Mouse (Mus musculus): ENCODE results near the gene Agbl2. TPM values are rescaled to one million over a fixed set of nuclear protein-coding genes. Genes with fewer than 3 reads are reported as not detected.

Agbl2 gene
- total and polyA plus RNA-seq, 3 experiments = 0.81 to 1.6 (median 0.86) TPM

DNA sequence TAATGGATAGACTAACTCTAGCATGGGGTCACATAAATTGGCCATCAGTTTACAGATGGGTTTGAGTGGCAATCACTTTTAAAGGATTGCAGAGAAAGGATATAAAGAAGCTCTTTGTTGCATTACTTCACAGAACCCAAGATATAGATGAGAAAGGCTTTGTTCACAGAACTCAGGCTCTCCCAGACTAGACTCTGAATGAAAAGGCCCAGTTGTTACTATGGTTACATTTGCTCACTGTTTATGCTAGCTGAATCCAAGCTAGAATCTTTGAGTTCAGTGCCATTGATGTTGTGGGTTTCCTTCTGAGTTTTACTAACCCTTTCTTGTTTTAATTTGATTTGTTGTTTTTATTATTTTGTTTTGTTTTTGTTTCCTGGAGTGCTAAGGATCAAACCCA, 81.7 kb downstream of the Agbl2 start:
- DNase-seq = no peak
- H3K79me2 ChIP-seq (replicated peaks; ENCODE audit: control insufficient read depth, insufficient read depth, low read length) = no peaks in the 10 kb centered on the region
- no peak overlapping the region for H3K4me3 ChIP-seq
- H3K9ac ChIP-seq (ENCODE audit: low read depth, low read length) = no peak overlapping the region
- peaks cover 1% of the 10 kb centered on the region; the same call in 1 of the 2 replicates for H3K4me1 ChIP-seq (ENCODE audit: control insufficient read depth, insufficient read depth, low read length)
- H3K27ac ChIP-seq = no peak overlapping the region
- H3K27me3 ChIP-seq (ENCODE audit: control insufficient read depth, insufficient read depth, low read length) = no peaks in the 10 kb centered on the region
- intact Hi-C loops (cut with DNase I) = no loop called here
- TF ChIP-seq CTCF (IDR thresholded peaks at IDR 0.05) (no peak), POLR2A (IDR thresholded peaks at IDR 0.05; ENCODE audit: insufficient read depth, low read depth, low read length) (no peak), EP300 (IDR thresholded peaks at IDR 0.05; ENCODE audit: insufficient read depth, low read depth, low read length) (no peak)
- H3K36me3 ChIP-seq (ENCODE audit: control insufficient read depth, insufficient read depth, low read length) = peaks cover 12% of the 10 kb centered on the region

DNA sequence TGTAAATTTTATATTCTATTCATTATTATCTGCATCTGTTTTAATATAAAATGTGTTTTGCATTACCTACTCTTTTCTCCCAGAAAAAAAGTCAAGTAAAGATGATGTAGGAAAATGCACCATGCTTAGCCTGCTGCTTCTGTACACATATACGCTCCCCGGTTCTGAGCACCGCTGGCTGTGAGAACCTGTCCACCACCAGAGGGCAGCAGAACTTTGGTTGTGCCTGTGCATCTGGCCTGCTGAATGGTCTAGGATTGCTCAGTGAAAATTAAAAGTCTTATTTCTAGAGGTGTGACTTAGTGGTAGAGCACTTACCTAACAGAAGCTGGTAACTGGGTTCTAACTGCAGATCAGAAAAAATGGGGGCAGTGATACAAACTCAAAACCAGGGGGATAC, 84.0 kb downstream of the Agbl2 start:
- Histone ChIP-seq H3K79me2 (replicated peaks; ENCODE audit: control insufficient read depth, insufficient read depth, low read length) (no peaks in the 10 kb centered on the region), H3K4me3 (no peak overlapping the region), H3K9ac (ENCODE audit: low read depth, low read length) (no peak overlapping the region), H3K36me3 (ENCODE audit: control insufficient read depth, insufficient read depth, low read length) (peaks cover 14% of the 10 kb centered on the region), H3K4me1 (ENCODE audit: control insufficient read depth, insufficient read depth, low read length) (peaks cover 8% of the 10 kb centered on the region), H3K27ac (no peak overlapping the region), H3K27me3 (ENCODE audit: control insufficient read depth, insufficient read depth, low read length) (no peaks in the 10 kb centered on the region)
- WGBS = 11% methylated on average over 3 of the region's 3 CpGs
- peak; percentile 77 to 82 for DNase-seq
- TF ChIP-seq EP300 (IDR thresholded peaks at IDR 0.05; ENCODE audit: insufficient read depth, low read depth, low read length) (peak; percentile 84), CTCF (IDR thresholded peaks at IDR 0.05) (peak; percentile 98; the same call in 1 of the 2 replicates), POLR2A (IDR thresholded peaks at IDR 0.05; ENCODE audit: insufficient read depth, low read depth, low read length) (no peak)
- intact Hi-C loops (cut with DNase I) = loop anchor here (1.0 to 5.0 kb wide), 3 partner anchors 36 to 235 kb away; partner anchors contain the start of genes Kbtbd4 and Ndufs3

DNA sequence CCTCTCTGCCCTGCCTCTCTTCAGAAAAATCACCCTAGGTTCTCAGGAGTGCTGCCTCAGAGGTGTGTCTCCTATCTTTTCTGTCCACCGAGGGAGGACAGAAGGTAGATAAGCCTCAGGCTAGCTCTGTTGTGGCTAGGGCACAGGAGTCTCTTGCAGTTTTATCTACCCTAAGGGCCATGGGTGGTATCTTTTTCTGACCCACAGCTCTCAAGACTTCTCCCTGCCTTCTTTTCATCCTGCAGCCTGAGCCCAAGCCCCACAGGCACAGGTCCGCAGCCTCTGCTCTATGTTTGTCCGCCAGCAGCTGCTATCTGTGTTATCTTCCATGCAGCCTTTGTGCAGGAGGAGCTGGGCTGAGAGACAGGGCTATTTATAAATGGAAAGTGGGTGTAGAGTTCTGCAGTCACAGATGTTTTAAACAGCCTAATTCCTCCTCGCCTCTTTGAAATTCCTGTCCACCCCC, 87.6 kb downstream of the Agbl2 start:
- H3K27ac ChIP-seq = peak overlapping the region; percentile 66
- 5% methylated on average over 4 of the region's 4 CpGs for WGBS
- peaks cover 14% of the 10 kb centered on the region for H3K36me3 ChIP-seq (ENCODE audit: control insufficient read depth, insufficient read depth, low read length)
- H3K4me3 ChIP-seq = no peak overlapping the region
- intact Hi-C loops (cut with DNase I) = no loop called here
- H3K9ac ChIP-seq (ENCODE audit: low read depth, low read length) = peak overlapping the region; percentile 46
- H3K79me2 ChIP-seq (replicated peaks; ENCODE audit: control insufficient read depth, insufficient read depth, low read length) = no peaks in the 10 kb centered on the region
- H3K27me3 ChIP-seq (ENCODE audit: control insufficient read depth, insufficient read depth, low read length) = no peaks in the 10 kb centered on the region
- TF ChIP-seq CTCF (IDR thresholded peaks at IDR 0.05) (no peak), EP300 (IDR thresholded peaks at IDR 0.05; ENCODE audit: insufficient read depth, low read depth, low read length) (no peak), POLR2A (IDR thresholded peaks at IDR 0.05; ENCODE audit: insufficient read depth, low read depth, low read length) (peak; percentile 43; the same call in 1 of the 2 replicates)
- peaks cover 11% of the 10 kb centered on the region for H3K4me1 ChIP-seq (ENCODE audit: control insufficient read depth, insufficient read depth, low read length)
- peak; percentile 35 to 56 for DNase-seq

DNA sequence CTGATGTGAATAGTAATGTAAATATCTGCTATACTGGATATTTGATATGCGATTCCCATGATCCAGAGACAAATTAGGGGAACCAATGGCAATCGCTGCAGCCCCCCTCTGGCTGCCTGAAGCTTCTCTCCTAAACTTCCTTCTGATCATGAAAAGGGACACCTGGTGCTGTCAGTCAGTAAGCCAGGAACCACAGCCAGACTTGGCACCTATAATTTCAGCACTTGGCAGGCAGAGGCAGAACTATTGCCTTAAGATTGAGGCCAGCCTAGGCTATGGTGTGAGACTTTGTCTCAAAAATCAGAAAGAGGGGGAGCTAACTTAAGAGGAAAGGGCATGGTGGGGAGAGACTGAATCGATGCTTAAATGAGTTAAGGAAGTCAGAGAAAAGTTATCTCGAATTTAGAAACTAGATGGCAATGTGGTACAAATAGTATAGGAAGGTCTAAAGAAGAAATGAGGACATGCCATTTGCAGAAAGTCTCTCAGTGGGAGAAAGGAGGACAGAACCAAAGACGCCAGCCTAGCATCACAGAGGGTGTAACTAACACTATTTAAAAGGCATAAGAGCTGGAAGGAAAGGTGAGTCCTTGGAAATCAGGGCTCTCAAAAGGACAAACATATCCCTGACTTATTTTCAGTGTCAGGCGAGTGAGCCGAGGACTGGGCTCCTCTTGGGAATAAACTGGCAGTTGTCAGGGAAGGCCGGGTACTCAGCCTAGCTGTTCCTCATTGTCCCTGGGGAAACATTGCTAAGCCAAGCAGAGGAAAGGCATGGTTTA, 88.8 kb downstream of the Agbl2 start:
- 30% methylated on average over 8 of the region's 8 CpGs for WGBS
- intact Hi-C loops (cut with DNase I) = no loop called here
- Histone ChIP-seq H3K79me2 (replicated peaks; ENCODE audit: control insufficient read depth, insufficient read depth, low read length) (no peaks in the 10 kb centered on the region), H3K36me3 (ENCODE audit: control insufficient read depth, insufficient read depth, low read length) (peaks cover 14% of the 10 kb centered on the region), H3K9ac (ENCODE audit: low read depth, low read length) (no peak overlapping the region), H3K27me3 (ENCODE audit: control insufficient read depth, insufficient read depth, low read length) (no peaks in the 10 kb centered on the region), H3K4me1 (ENCODE audit: control insufficient read depth, insufficient read depth, low read length) (peaks cover 11% of the 10 kb centered on the region), H3K4me3 (no peak overlapping the region), H3K27ac (no peak overlapping the region; the same call in 1 of the 2 replicates)
- peak in 1 of 2 experiments; percentile 25 for DNase-seq
- no peak for TF ChIP-seq POLR2A (IDR thresholded peaks at IDR 0.05; ENCODE audit: insufficient read depth, low read depth, low read length)
- TF ChIP-seq EP300 (IDR thresholded peaks at IDR 0.05; ENCODE audit: insufficient read depth, low read depth, low read length) = no peak
- no peak for TF ChIP-seq CTCF (IDR thresholded peaks at IDR 0.05)

DNA sequence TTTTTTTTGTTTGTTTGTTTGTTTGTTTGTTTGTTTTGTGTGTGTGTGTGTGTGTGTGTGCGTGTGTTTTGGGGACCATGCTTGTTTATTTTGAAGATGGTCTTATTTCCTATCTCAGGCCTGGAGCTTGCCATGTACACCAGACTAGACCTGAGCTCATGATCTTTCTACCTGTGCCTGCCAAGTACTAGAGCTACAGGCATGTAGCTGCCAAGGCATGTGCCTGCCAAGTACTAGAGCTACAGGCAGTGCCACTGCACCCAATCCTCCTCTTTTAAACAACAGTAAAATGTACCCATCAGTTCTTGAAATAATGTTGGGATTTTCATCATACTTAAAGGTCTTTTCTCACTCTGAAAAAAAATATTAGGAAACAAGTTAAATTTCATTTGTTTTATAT, 91.5 kb downstream of the Agbl2 start:
- no peak overlapping the region for H3K9ac ChIP-seq (ENCODE audit: low read depth, low read length)
- DNase-seq = no peak
- intact Hi-C loops (cut with DNase I) = no loop called here
- H3K36me3 ChIP-seq (ENCODE audit: control insufficient read depth, insufficient read depth, low read length) = peaks cover 3% of the 10 kb centered on the region; the same call in 1 of the 2 replicates
- WGBS = 46% methylated on average over 1 of the region's 1 CpGs
- H3K27ac ChIP-seq = no peak overlapping the region
- no peaks in the 10 kb centered on the region for H3K27me3 ChIP-seq (ENCODE audit: control insufficient read depth, insufficient read depth, low read length)
- TF ChIP-seq CTCF (IDR thresholded peaks at IDR 0.05) (no peak), EP300 (IDR thresholded peaks at IDR 0.05; ENCODE audit: insufficient read depth, low read depth, low read length) (0 out of 2 replicates have a peak, but pooled peaks have one; percentile 26)
- H3K4me1 ChIP-seq (ENCODE audit: control insufficient read depth, insufficient read depth, low read length) = peaks cover 9% of the 10 kb centered on the region
- H3K4me3 ChIP-seq = no peak overlapping the region
- no peaks in the 10 kb centered on the region for H3K79me2 ChIP-seq (replicated peaks; ENCODE audit: control insufficient read depth, insufficient read depth, low read length)

DNA sequence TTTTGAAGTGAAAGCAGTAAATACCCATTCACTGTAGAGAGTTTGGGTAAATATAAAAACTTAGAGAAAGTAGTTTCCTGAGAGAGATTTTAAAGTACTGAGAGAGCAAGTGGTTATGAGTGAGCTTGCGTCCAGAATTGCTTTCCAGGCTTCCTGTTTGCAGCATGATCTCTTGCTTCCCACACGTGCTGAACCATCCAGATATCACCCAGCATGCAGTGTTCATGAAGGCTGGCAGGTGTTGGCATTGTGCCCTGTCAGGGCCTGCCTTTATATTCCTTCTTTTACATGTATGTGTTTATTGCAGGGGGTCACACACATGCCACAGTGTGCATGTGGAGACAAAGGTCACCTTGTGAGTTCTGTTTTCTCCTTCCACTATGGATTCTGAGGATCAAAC, 92.7 kb downstream of the Agbl2 start:
- no peak for TF ChIP-seq CTCF (IDR thresholded peaks at IDR 0.05)
- TF ChIP-seq POLR2A (IDR thresholded peaks at IDR 0.05; ENCODE audit: insufficient read depth, low read depth, low read length) = no peak
- no peak for TF ChIP-seq EP300 (IDR thresholded peaks at IDR 0.05; ENCODE audit: insufficient read depth, low read depth, low read length)
- Histone ChIP-seq H3K36me3 (ENCODE audit: control insufficient read depth, insufficient read depth, low read length) (peaks cover 2% of the 10 kb centered on the region; the same call in 1 of the 2 replicates), H3K4me1 (ENCODE audit: control insufficient read depth, insufficient read depth, low read length) (peaks cover 7% of the 10 kb centered on the region), H3K9ac (ENCODE audit: low read depth, low read length) (no peak overlapping the region), H3K27me3 (ENCODE audit: control insufficient read depth, insufficient read depth, low read length) (peaks cover 1% of the 10 kb centered on the region; the same call in 1 of the 2 replicates), H3K4me3 (no peak overlapping the region), H3K27ac (no peak overlapping the region), H3K79me2 (replicated peaks; ENCODE audit: control insufficient read depth, insufficient read depth, low read length) (no peaks in the 10 kb centered on the region)
- DNase-seq = no peak
- 50% methylated on average over 2 of the region's 2 CpGs for WGBS
- intact Hi-C loops (cut with DNase I) = no loop called here

All from heart, adult 2 months (tissue).